Mouse (Mus musculus) frontal cortex, postnatal 10 days (tissue): ENCODE data around the gene Rnf38.

Experiments used
- DNase-seq, 2 experiments: peaks; one replicate each; pipeline ENCODE4 v3.0.0; 2022; ENCODE audit warnings: low spot score in 2 of 2, mixed read lengths in 1 of 2

Gene Rnf38

GRCm38 (mm10) chr4:44224141-44224540 lies 9.4 kb downstream of the Rnf38 start:
- no peak for DNase-seq

- no peak for DNase-seq
Measured at GRCm38 (mm10) chr4:44223444-44223843, 10.1 kb downstream of the Rnf38 start.

- no peak for DNase-seq
Measured at GRCm38 (mm10) chr4:44216797-44217442, 16.7 kb downstream of the Rnf38 start.

GRCm38 (mm10) chr4:44199968-44200367 lies 33.6 kb downstream of the Rnf38 start:
- no peak for DNase-seq

GRCm38 (mm10) chr4:44187431-44187830 lies 46.2 kb downstream of the Rnf38 start:
- no peak for DNase-seq

- no peak for DNase-seq
Measured at GRCm38 (mm10) chr4:44183862-44184261, 49.7 kb downstream of the Rnf38 start.

- DNase-seq, result no peak
Measured at GRCm38 (mm10) chr4:44179748-44180147, 53.8 kb downstream of the Rnf38 start.

GRCm38 (mm10) chr4:44173177-44173576 lies 60.4 kb downstream of the Rnf38 start:
- DNase-seq, result peak in 1 of 2 experiments; percentile 38

GRCm38 (mm10) chr4:44172676-44173075 lies 60.9 kb downstream of the Rnf38 start:
- DNase-seq, result no peak

- DNase-seq, result no peak
Measured at GRCm38 (mm10) chr4:44169884-44170283, 63.7 kb downstream of the Rnf38 start.

GRCm38 (mm10) chr4:44168816-44169215 lies 64.8 kb downstream of the Rnf38 start:
- DNase-seq, result no peak

- DNase-seq, result peak; percentile 82 to 89
Measured at GRCm38 (mm10) chr4:44168231-44168647, 65.3 kb downstream of the Rnf38 start.

GRCm38 (mm10) chr4:44167397-44168121 lies 66.0 kb downstream of the Rnf38 start:
- peak; percentile 58 to 78 for DNase-seq

GRCm38 (mm10) chr4:44166702-44167396 lies 66.7 kb downstream of the Rnf38 start:
- no peak for DNase-seq

GRCm38 (mm10) chr4:44164621-44165020 lies 69.0 kb downstream of the Rnf38 start:
- no peak for DNase-seq

GRCm38 (mm10) chr4:44163034-44163433 lies 70.6 kb downstream of the Rnf38 start:
- DNase-seq, result no peak

GRCm38 (mm10) chr4:44160990-44161689 lies 72.4 kb downstream of the Rnf38 start:
- no peak for DNase-seq

- no peak for DNase-seq
Measured at GRCm38 (mm10) chr4:44159839-44160238, 73.8 kb downstream of the Rnf38 start.

GRCm38 (mm10) chr4:44156481-44156880 lies 77.1 kb downstream of the Rnf38 start:
- DNase-seq, result no peak

- no peak for DNase-seq
Measured at GRCm38 (mm10) chr4:44154884-44155283, 78.7 kb downstream of the Rnf38 start.

- no peak for DNase-seq
Measured at GRCm38 (mm10) chr4:44152904-44153303, 80.7 kb downstream of the Rnf38 start.

- DNase-seq, result no peak
Measured at GRCm38 (mm10) chr4:44126805-44127204, 106.8 kb downstream of the Rnf38 start.
